Mouse (Mus musculus): ENCODE measurements around the gene E130218I03Rik.

DNA sequence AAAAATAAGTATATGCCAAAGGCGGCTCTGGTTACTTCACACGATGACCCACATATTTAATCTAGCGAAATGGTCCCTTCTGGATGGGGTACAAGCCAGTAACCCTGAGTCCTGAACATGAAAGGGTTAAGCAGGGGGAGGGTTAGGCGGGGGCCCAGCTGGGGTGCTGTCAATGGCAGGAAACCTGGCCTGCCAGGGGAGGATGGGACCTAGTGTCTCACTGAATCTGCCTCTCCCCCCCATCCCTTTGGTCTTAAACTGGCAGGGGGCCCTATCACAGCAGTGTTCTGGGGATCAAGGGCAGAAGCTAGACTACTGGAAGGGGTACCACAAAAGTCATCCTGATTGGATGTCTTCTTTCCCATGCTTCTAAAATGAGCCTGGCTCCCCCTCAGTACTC lies 12.4 kb downstream of the E130218I03Rik start:
- TF ChIP-seq CTCF (IDR thresholded peaks at IDR 0.05; ENCODE audit: low read depth) (no peak), EP300 (optimal IDR thresholded peaks at IDR 0.05) (no peak)

Measured in stomach, postnatal 0 days (tissue).